Mouse (Mus musculus): ENCODE data around the gene Cbx3. TPM values are rescaled to one million over a fixed set of nuclear protein-coding genes. Genes with fewer than 3 reads are reported as not detected.
A peak's percentile ranks its signal among the peaks of the same experiment; 100 is the strongest.

The Cbx3 gene
- total RNA-seq, 2 experiments from 2014 or later = 130 to 142 TPM

DNA sequence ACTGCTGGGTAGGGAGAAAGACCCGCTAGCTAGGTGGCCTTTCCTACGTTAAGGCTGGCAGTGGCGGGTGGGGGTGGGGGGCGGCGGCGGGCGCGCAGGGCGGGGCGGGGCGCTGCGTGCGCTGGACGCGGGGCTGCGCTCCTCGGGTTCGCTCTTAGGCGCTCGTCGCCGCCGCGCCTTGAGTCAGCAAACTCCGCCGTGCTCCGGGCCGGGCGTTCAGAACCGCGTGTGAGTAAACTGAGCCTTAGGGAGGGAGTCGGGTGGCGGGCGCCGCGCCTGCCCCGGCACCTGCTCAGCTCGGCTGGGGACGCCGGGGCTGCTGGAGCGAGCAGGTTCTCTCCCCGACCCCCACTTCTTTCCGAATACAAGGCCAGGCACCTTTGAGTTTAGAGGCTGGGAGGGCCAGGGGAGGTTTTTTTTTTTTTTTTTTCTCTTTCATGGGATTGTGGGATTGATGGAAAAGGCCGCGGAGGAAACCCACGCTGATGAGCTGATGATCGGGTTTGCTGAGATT lies 53.7 kb downstream of the Cbx3 start, which contains the start of gene Snx10:
TSS of gene Snx10 (plus strand) at position 95 of the 514 bp plus-strand sequence.
- DNase-seq (ENCODE audit: low spot score in 2 of 2) = peak; percentile 46 to 66

DNA sequence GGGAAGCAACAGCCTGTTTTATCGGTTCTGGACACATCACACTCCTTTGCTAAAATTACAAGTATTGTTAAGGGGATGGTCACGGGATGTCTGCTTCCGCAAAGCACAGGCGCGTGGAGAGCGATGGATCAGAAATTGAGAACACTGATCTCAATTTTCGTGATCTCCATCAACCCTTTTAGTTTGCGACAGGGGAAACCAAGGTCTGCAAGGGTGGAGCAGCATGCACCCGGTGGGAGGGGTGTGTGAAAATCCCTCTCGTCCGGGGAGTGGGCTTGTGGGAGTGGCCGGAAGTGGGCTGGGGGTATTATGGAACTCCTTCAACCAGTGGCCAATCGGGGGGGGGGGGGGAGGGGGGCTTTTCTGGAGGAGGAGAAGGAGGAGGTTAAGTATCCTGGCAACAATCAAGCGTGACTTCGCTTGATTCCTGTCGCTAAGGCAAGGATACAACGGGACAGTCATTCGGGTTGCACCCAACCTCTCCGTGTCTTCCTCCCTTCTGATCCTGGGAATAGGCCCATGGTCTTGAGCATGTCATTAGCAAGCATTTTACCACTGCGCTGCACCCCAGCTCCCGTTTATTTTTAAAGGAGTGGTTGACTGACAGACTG lies 54.3 kb downstream of the Cbx3 start:
- DNase-seq (ENCODE audit: low spot score in 2 of 2) = peak; percentile 25 to 46

DNA sequence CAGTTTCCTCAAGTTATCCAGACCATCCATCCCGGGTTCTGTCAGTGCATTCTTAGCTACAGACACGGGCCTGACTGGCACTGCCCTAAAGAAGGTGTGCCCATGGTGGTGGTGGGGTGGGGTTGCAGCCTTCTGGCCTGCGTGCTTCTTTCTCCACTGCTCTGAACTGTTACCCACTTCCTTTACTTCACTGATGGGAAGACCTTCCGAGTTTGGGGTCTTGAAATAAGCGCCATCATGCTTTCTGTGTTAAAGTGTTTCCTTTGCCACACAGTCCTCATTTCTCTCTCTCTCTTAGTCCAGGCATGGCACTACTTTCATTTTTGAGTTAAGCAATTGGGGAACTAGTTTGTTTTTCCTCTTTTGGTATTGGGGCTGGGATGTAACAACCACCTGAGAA lies 54.8 kb downstream of the Cbx3 start:
- no peak for DNase-seq (ENCODE audit: low spot score in 2 of 2)

DNA sequence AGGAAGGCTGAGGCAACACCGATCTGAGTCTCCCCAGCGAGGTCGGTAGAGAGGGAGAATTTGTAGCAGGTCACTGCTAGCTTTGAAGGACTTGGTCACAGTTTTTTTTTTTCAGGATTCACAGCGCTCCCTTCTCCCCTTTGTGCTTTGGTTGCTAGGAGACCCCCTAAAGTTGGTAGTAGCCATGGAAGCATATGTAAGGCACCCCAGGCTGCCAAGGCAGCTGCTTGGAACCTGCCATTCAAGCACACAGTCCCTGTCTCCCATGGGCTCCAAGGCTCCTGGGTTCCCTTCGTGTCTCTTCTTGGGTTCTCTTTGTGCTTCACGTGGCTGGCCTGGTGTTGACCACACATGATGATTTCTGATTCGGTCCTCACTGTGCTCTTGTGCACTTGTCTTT lies 59.3 kb downstream of the Cbx3 start:
- no peak for DNase-seq (ENCODE audit: low spot score in 2 of 2)

Other genes with a start within 250 kb of the Cbx3 start
- 1 to 10 TPM; 3.2 to 3.7 TPM for gene Nfe2l3, start 37.7 kb upstream of the Cbx3 start, total RNA-seq (2021)
- gene Hnrnpa2b1, start 466 bp upstream of the Cbx3 start, total RNA-seq (2021) = 100 to 1,000 TPM; 482 to 501 TPM
- gene Snx10, start 53.5 kb downstream of the Cbx3 start, total RNA-seq (2021) = 100 to 1,000 TPM; 101 to 110 TPM

Measured in layer of hippocampus, adult 18-20 months (tissue).